In genomic region chr2:172401116-172401825, GRCm38 (mm10) we compare ENCODE assay signal across 9 mouse cellular contexts. TPM values are rescaled to one million over a fixed set of nuclear protein-coding genes. Genes with fewer than 3 reads are reported as not detected.
A peak's percentile ranks its signal among the peaks of the same experiment; 100 is the strongest.
DNase-seq lines count a peak whose midpoint lies in the region; ATAC-seq lines count a peak whose summit lies in the region.
"Had no signal": no experiment of that assay in that cellular context is flagged by ENCODE, and none has a peak within 500 bp of the region (broad histone marks: within the 10 kb centered on the region; RNA-seq: fewer than 3 reads in every experiment).

No protein-coding gene starts in this region.

- H3K4me2 ChIP-seq in liver, embryonic 11.5 days = no peak overlapping the region; the same call in 1 of the 2 replicates

- no peak overlapping the region for H3K4me3 ChIP-seq in heart, embryonic 10.5 days
- no peak overlapping the region for H3K4me3 ChIP-seq in liver, embryonic 11.5 days (ENCODE audit: low read depth, low read length)
- H3K4me3 ChIP-seq: layer of hippocampus, adult 2 months had no signal

- H3K36me3 ChIP-seq in heart, embryonic 10.5 days = no peaks in the 10 kb centered on the region
- H3K36me3 ChIP-seq in liver, embryonic 11.5 days (ENCODE audit: control insufficient read depth, insufficient read depth, low read length) = no peaks in the 10 kb centered on the region

- H3K4me1 ChIP-seq in heart, embryonic 10.5 days = peaks cover 18% of the 10 kb centered on the region; the same call in 1 of the 2 replicates
- H3K4me1 ChIP-seq in liver, embryonic 11.5 days (replicated peaks; ENCODE audit: control insufficient read depth, insufficient read depth, low read length) = no peaks in the 10 kb centered on the region

- WGBS in heart, embryonic 10.5 days = 65% methylated on average over 13 of the region's 13 CpGs
- 52% methylated on average over 13 of the region's 13 CpGs for WGBS in liver, embryonic 11.5 days

- H3K27me3 ChIP-seq in heart, embryonic 10.5 days (ENCODE audit: insufficient read depth, poor library complexity, severe bottlenecking) = peaks cover 9% of the 10 kb centered on the region
- H3K27me3 ChIP-seq in liver, embryonic 11.5 days (replicated peaks; ENCODE audit: control insufficient read depth, insufficient read depth, low read length) = no peaks in the 10 kb centered on the region

- peak; percentile 68 for ATAC-seq in CD4-positive, CD25-positive, alpha-beta regulatory T cell, adult 4 months
- peak; percentile 40; the same call in 1 of the 2 replicates for ATAC-seq in liver, embryonic 11.5 days (replicated peaks; ENCODE audit: low FRiP score)

- no peak overlapping the region for H3K27ac ChIP-seq in heart, embryonic 10.5 days
- H3K27ac ChIP-seq in liver, embryonic 11.5 days (ENCODE audit: low read depth, low read length) = peak overlapping the region; percentile 23; the same call in 1 of the 2 replicates
- H3K27ac ChIP-seq: layer of hippocampus, adult 2 months had no signal

- peak; percentile 29 to 63 for DNase-seq in heart, adult 9 months (ENCODE audit: low spot score in 2 of 2)
- no peak for DNase-seq in heart, embryonic 10.5 days (ENCODE audit: low spot score)
- no peak for DNase-seq in liver, embryonic 11.5 days (ENCODE audit: low spot score)
- peak; percentile 34 to 77 for DNase-seq in natural killer cell, adult 2 months (ENCODE audit: low spot score in 2 of 2)
- no peak for DNase-seq in ovary, postnatal 10 days (ENCODE audit: low spot score)
- no peak for DNase-seq in cerebellum, adult 9-10 months
- no peak for DNase-seq in urinary bladder, postnatal 14 days (ENCODE audit: low spot score)

- no peaks in the 10 kb centered on the region for H3K9me3 ChIP-seq in heart, embryonic 10.5 days
- H3K9me3 ChIP-seq in liver, embryonic 11.5 days (ENCODE audit: control insufficient read depth, low read length) = no peaks in the 10 kb centered on the region

- H3K9ac ChIP-seq in liver, embryonic 11.5 days (ENCODE audit: low read depth, low read length) = no peak overlapping the region

RNA-seq across cellular contexts. Expression of gene Cass4, which starts 7.7 kb away (rescaled TPM):
- 0.20 and 0.30 TPM in 2 replicates for polyA plus RNA-seq in heart, embryonic 10.5 days (2016; fragmentation: Nextera tagmentation; extraction: Ambion mirVana)
- polyA plus RNA-seq in CD4-positive, CD25-positive, alpha-beta regulatory T cell, adult 4 months (2017; shearing (Covaris generic)) = 10 to 100 TPM in 1 of 2 experiments, 1 to 10 TPM in 1; 6.8 to 10.5 TPM
- 1.1 and 1.5 TPM in 2 replicates for polyA plus RNA-seq in liver, embryonic 11.5 days (2014; fragmentation: Nextera tagmentation; extraction: Ambion mirVana)

RNA-seq across cellular contexts. Expression of gene Cstf1, which starts 30.8 kb away (rescaled TPM):
- polyA plus RNA-seq in heart, embryonic 10.5 days (2016; fragmentation: Nextera tagmentation; extraction: Ambion mirVana) = 44.1 and 48.3 TPM in 2 replicates
- polyA plus RNA-seq in CD4-positive, CD25-positive, alpha-beta regulatory T cell, adult 4 months (2017; shearing (Covaris generic)) = 10 to 100 TPM; 37.0 to 48.5 TPM
- polyA plus RNA-seq in liver, embryonic 11.5 days (2014; fragmentation: Nextera tagmentation; extraction: Ambion mirVana) = 50.5 and 57.8 TPM in 2 replicates

RNA-seq across cellular contexts. Expression of gene Aurka, which starts 30.9 kb away (rescaled TPM):
- 138 and 163 TPM in 2 replicates for polyA plus RNA-seq in heart, embryonic 10.5 days (2016; fragmentation: Nextera tagmentation; extraction: Ambion mirVana)
- polyA plus RNA-seq in CD4-positive, CD25-positive, alpha-beta regulatory T cell, adult 4 months (2017; shearing (Covaris generic)) = 1 to 10 TPM; 4.0 to 9.2 TPM
- polyA plus RNA-seq in liver, embryonic 11.5 days (2014; fragmentation: Nextera tagmentation; extraction: Ambion mirVana) = 190 and 215 TPM in 2 replicates

RNA-seq across cellular contexts. Expression of gene Rtf2, which starts 39.1 kb away (rescaled TPM):
- polyA plus RNA-seq in heart, embryonic 10.5 days (2016; fragmentation: Nextera tagmentation; extraction: Ambion mirVana) = 56.0 and 66.0 TPM in 2 replicates
- polyA plus RNA-seq in CD4-positive, CD25-positive, alpha-beta regulatory T cell, adult 4 months (2017; shearing (Covaris generic)) = 100 to 1,000 TPM; 139 to 161 TPM
- 73.1 and 78.7 TPM in 2 replicates for polyA plus RNA-seq in liver, embryonic 11.5 days (2014; fragmentation: Nextera tagmentation; extraction: Ambion mirVana)

RNA-seq across cellular contexts. Expression of gene Fam210b, which starts 55.9 kb away (rescaled TPM):
- polyA plus RNA-seq in heart, embryonic 10.5 days (2016; fragmentation: Nextera tagmentation; extraction: Ambion mirVana) = 23.3 and 24.9 TPM in 2 replicates
- polyA plus RNA-seq in CD4-positive, CD25-positive, alpha-beta regulatory T cell, adult 4 months (2017; shearing (Covaris generic)) = 1 to 10 TPM; 7.8 to 9.8 TPM
- 56.2 and 63.7 TPM in 2 replicates for polyA plus RNA-seq in liver, embryonic 11.5 days (2014; fragmentation: Nextera tagmentation; extraction: Ambion mirVana)

Comparison
In these comparisons a context has a peak if more than half of its experiments do, and no peak if none do; other contexts are left out.
1. DNase-seq: peak in heart, adult 9 months (2 of 2) and natural killer cell, adult 2 months (2 of 2); none in heart, embryonic 10.5 days (single experiment), liver, embryonic 11.5 days (single experiment), ovary, postnatal 10 days (single experiment), cerebellum, adult 9-10 months (single experiment) and urinary bladder, postnatal 14 days (single experiment).
2. RNA of gene Aurka, which starts 30.9 kb away (polyA plus RNA-seq): 190 to 215 TPM in liver, embryonic 11.5 days and 138 to 163 TPM in heart, embryonic 10.5 days; 4.0 to 9.2 TPM in CD4-positive, CD25-positive, alpha-beta regulatory T cell, adult 4 months; every median in the first group is over 10 times any median in the second.